Mouse (Mus musculus): ENCODE measurements around the gene Itga7.

DNA sequence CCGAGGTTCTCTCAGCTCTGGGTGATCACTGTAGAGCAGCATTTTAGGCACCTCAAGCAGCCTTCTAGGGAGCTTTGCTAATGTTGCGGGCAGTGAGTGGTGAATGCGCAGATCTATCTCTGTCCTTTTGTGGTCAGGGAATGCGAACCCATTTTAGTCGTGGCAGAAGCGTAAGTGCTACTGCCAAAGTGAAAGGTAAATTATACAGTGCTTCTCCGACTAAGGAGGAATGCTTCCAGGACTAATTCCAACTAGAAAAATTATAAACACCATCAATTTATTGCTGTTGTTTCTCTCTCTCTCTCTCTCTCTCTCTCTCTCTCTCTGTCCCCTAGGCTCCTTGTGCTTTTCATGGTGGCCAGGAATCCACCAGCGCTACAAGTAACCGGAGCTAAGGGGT is 9.7 kb upstream of the Itga7 start, which contains the start of gene Bloc1s1:
- no peak for TF ChIP-seq CTCF (IDR thresholded peaks at IDR 0.05; ENCODE audit: low read depth)
- no peak for TF ChIP-seq EP300 (IDR thresholded peaks at IDR 0.05; ENCODE audit: low read depth)

All from heart, postnatal 0 days (tissue).